ENCODE assay signal across 16 mouse cellular contexts in the genomic region with DNA sequence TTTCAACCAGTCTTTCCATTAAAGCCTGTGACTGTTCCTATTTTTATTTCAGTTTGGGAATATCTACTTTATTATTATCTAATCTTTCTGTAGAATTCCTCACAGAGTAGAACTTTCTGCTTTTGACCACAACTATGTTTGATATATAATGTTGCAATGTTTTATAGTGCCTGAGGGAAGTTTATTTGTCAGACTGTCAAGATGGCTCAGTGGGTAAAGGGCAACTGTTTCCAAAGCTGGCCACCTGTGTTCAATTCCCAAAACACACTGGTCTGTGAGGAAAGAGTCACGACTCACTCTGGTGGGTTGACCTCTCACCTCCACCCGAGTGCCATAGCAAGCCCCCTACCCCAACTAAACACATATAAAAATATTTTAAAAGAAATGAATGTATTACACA.
"Had no signal": no experiment of that assay in that cellular context is flagged by ENCODE, and none has a peak within 500 bp of the region (broad histone marks: within the 10 kb centered on the region; RNA-seq: fewer than 3 reads in every experiment).

No protein-coding gene starts in this region.

- H3K4me3 ChIP-seq: neural tube, embryonic 13.5 days; neural tube, embryonic 15.5 days; stomach, embryonic 15.5 days had no signal

- H3K27ac ChIP-seq: neural tube, embryonic 13.5 days; neural tube, embryonic 15.5 days; stomach, embryonic 15.5 days; stomach, postnatal 0 days had no signal

- H3K9ac ChIP-seq: neural tube, embryonic 13.5 days; neural tube, embryonic 15.5 days; stomach, embryonic 15.5 days had no signal

- H3K27me3 ChIP-seq: neural tube, embryonic 13.5 days; neural tube, embryonic 15.5 days; stomach, embryonic 15.5 days had no signal

- DNase-seq: retina, postnatal 1 day; right cerebral cortex, adult 18-20 months; right cerebral cortex, postnatal 14 days; right cerebral cortex, postnatal 25 days; right cerebral cortex, postnatal 4 days; spleen, adult 18-20 months; thymus, adult 18-20 months; thymus, adult 2 months; thymus, postnatal 14 days; thymus, postnatal 25 days; thymus, postnatal 36 days; thymus, postnatal 4 days had no signal

- H3K4me2 ChIP-seq: neural tube, embryonic 13.5 days; neural tube, embryonic 15.5 days; stomach, embryonic 15.5 days had no signal

- H3K9me3 ChIP-seq: neural tube, embryonic 13.5 days; neural tube, embryonic 15.5 days; stomach, embryonic 15.5 days had no signal

- H3K4me1 ChIP-seq: neural tube, embryonic 13.5 days; neural tube, embryonic 15.5 days; stomach, embryonic 15.5 days had no signal
